In the genomic region with DNA sequence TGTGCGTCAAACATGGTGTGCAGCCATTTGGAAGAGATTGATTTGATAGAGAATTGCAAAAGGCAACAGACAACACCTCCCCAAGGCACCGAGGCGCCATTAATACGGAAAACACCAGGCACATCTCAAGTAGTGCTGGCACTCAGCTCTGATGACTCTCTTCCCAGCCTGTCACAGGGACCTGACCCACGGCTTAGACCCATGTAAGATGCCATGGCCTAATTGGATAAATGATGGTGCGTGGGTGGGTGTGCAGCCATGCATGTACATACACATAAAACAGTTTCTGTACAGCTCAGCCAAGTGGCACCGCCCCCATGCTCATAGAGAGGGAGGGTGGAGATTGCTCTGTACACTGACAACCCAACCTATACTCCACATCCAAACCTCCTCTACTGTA, we compare ENCODE assay signal across 14 mouse cellular contexts.
DNase-seq lines count a peak whose midpoint lies in the region; ATAC-seq and TF ChIP-seq lines count a peak whose summit lies in the region.
"Had no signal": no experiment of that assay in that cellular context is flagged by ENCODE, and none has a peak within 500 bp of the region (broad histone marks: within the 10 kb centered on the region; RNA-seq: fewer than 3 reads in every experiment).

No protein-coding gene starts in this region.

- 34% methylated on average over 7 of the region's 7 CpGs for WGBS in forebrain, postnatal 0 days
- 37% methylated on average over 7 of the region's 7 CpGs for WGBS in midbrain, embryonic 16.5 days
- 85% methylated on average over 7 of the region's 7 CpGs for WGBS in liver, postnatal 0 days (ENCODE audit: insufficient replicate concordance)

- no peak for TF ChIP-seq EP300 in liver, postnatal 0 days (IDR thresholded peaks at IDR 0.05; ENCODE audit: low read depth)

- peak; percentile 36 for DNase-seq in cerebellum, adult 11-12 months
- no peak for DNase-seq in cerebellum, postnatal 4 days (ENCODE audit: low spot score in 2 of 2)
- peak; percentile 79 for DNase-seq in brain, embryonic 14.5 days (ENCODE audit: low read depth)
- DNase-seq in forebrain, postnatal 0 days = no peak
- no peak for DNase-seq in liver, postnatal 0 days
- no peak for DNase-seq in adipocyte (ENCODE audit: low spot score)
- DNase-seq: liver; right cerebral cortex, postnatal 14 days had no signal

- H3K9ac ChIP-seq in forebrain, postnatal 0 days = no peak overlapping the region
- H3K9ac ChIP-seq in midbrain, embryonic 16.5 days (ENCODE audit: low read depth, low read length) = no peak overlapping the region
- no peak overlapping the region for H3K9ac ChIP-seq in liver, postnatal 0 days (replicated peaks)

- no peak overlapping the region for H3K4me2 ChIP-seq in forebrain, postnatal 0 days (ENCODE audit: low read depth)
- no peak overlapping the region for H3K4me2 ChIP-seq in midbrain, embryonic 16.5 days (ENCODE audit: low read length)
- H3K4me2 ChIP-seq in liver, postnatal 0 days (ENCODE audit: low read depth, low read length) = no peak overlapping the region
- H3K4me2 ChIP-seq: heart, embryonic 11.5 days had no signal

- no peaks in the 10 kb centered on the region for H3K27me3 ChIP-seq in forebrain, postnatal 0 days (ENCODE audit: insufficient read depth, low read length)
- no peaks in the 10 kb centered on the region for H3K27me3 ChIP-seq in midbrain, embryonic 16.5 days (ENCODE audit: control insufficient read depth, insufficient read depth, low read depth, low read length)
- H3K27me3 ChIP-seq in liver, postnatal 0 days (ENCODE audit: insufficient read depth, low read length) = no peaks in the 10 kb centered on the region
- H3K27me3 ChIP-seq: megakaryocyte, embryonic 14.5 days; Patski had no signal

- H3K9me3 ChIP-seq in forebrain, postnatal 0 days (ENCODE audit: low read length) = no peaks in the 10 kb centered on the region
- H3K9me3 ChIP-seq in midbrain, embryonic 16.5 days (replicated peaks; ENCODE audit: control insufficient read depth, low read length, poor library complexity, severe bottlenecking) = no peaks in the 10 kb centered on the region
- no peaks in the 10 kb centered on the region for H3K9me3 ChIP-seq in liver, postnatal 0 days (ENCODE audit: low read length)
- H3K9me3 ChIP-seq: megakaryocyte, embryonic 14.5 days had no signal

- H3K4me1 ChIP-seq in forebrain, postnatal 0 days (ENCODE audit: insufficient read depth) = 0 out of 2 replicates have a peak, but pooled peaks cover 3% of the 10 kb centered on the region
- peaks cover 14% of the 10 kb centered on the region for H3K4me1 ChIP-seq in midbrain, embryonic 16.5 days (ENCODE audit: control insufficient read depth, insufficient read depth, low read length)
- no peaks in the 10 kb centered on the region for H3K4me1 ChIP-seq in liver, postnatal 0 days (ENCODE audit: insufficient read depth)

- no peak for TF ChIP-seq CTCF in brain, embryonic 14.5 days (IDR thresholded peaks at IDR 0.05; ENCODE audit: borderline replicate concordance, extremely low read depth, insufficient read depth, insufficient read length)
- no peak for TF ChIP-seq CTCF in forebrain, postnatal 0 days (IDR thresholded peaks at IDR 0.05; ENCODE audit: low read depth)
- TF ChIP-seq CTCF in liver, postnatal 0 days (IDR thresholded peaks at IDR 0.05; ENCODE audit: low read depth) = no peak

- H3K27ac ChIP-seq in forebrain, postnatal 0 days (ENCODE audit: low read depth, low read length) = no peak overlapping the region
- H3K27ac ChIP-seq in midbrain, embryonic 16.5 days (ENCODE audit: low read length) = no peak overlapping the region
- H3K27ac ChIP-seq in liver, postnatal 0 days (ENCODE audit: low read depth) = no peak overlapping the region
- H3K27ac ChIP-seq: layer of hippocampus, adult 2 months had no signal

- no peak for TF ChIP-seq POLR2A in brain, embryonic 14.5 days (IDR thresholded peaks at IDR 0.05; ENCODE audit: borderline replicate concordance, extremely low read depth, insufficient read depth, insufficient read length, poor library complexity, severe bottlenecking)

- H3K4me3 ChIP-seq in forebrain, postnatal 0 days (ENCODE audit: low read depth, low read length) = no peak overlapping the region
- H3K4me3 ChIP-seq in midbrain, embryonic 16.5 days (ENCODE audit: low read depth, low read length) = no peak overlapping the region
- no peak overlapping the region for H3K4me3 ChIP-seq in liver, postnatal 0 days (ENCODE audit: low read depth, low read length)
- H3K4me3 ChIP-seq: layer of hippocampus, adult 2 months; megakaryocyte, embryonic 14.5 days had no signal

- ATAC-seq in forebrain, postnatal 0 days = peak; percentile 40
- peak; percentile 46 for ATAC-seq in midbrain, embryonic 16.5 days
- ATAC-seq in liver, postnatal 0 days = no peak
- no peak for ATAC-seq in inflammation-experienced regulatory T-cells, adult 6 months
- ATAC-seq: Patski had no signal

- H3K36me3 ChIP-seq in forebrain, postnatal 0 days (ENCODE audit: insufficient read depth) = no peaks in the 10 kb centered on the region
- H3K36me3 ChIP-seq in midbrain, embryonic 16.5 days (ENCODE audit: control insufficient read depth, insufficient read depth, low read length) = no peaks in the 10 kb centered on the region
- no peaks in the 10 kb centered on the region for H3K36me3 ChIP-seq in liver, postnatal 0 days (replicated peaks; ENCODE audit: insufficient read depth, low read length)

Comparison
In these comparisons a context has a peak if more than half of its experiments do, and no peak if none do; other contexts are left out.
1. DNase-seq: peak in cerebellum, adult 11-12 months (single experiment) and brain, embryonic 14.5 days (single experiment); none in cerebellum, postnatal 4 days (0 of 2), forebrain, postnatal 0 days (single experiment), liver, postnatal 0 days (single experiment) and adipocyte (single experiment).
2. ATAC-seq: peak in forebrain, postnatal 0 days (single experiment) and midbrain, embryonic 16.5 days (single experiment); none in liver, postnatal 0 days (single experiment) and inflammation-experienced regulatory T-cells, adult 6 months (single experiment).